Mouse (Mus musculus) liver (tissue): ENCODE measurements around the gene Mcm3ap.

Experiments
- DNase-seq: peaks from one replicate; pipeline ENCODE4 v3.0.0-alpha.2; 2020; ENCODE audit warnings: mixed read lengths

Mcm3ap gene

GRCm38 (mm10) chr10:76468203-76469162, at the start of gene Mcm3ap, which contains the start of gene Ybey:
TSS of gene Mcm3ap (plus strand) at chr10:76468927.
TSS of gene Ybey (minus strand) at chr10:76469114.
- peak; percentile 90 for DNase-seq

DNA sequence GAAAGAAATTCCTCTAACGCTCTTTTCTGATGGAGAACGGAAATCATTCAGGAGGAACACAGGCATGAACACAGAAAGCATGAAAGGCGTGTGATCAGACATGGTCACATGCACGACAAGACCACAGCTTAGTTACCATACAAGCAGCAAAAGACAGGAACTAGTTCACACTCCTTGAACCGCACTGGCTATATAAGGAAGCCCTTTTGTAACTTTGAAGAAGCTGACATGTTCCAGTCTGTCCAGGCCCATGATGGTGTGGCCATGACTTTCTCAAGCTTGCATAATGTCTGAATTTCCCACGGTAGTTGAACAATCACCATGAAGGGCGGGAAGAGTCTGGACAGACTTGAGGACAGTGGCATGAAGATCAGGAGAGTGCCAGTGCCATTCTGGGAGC, 43.1 kb upstream of the Mcm3ap start:
- no peak for DNase-seq

DNA sequence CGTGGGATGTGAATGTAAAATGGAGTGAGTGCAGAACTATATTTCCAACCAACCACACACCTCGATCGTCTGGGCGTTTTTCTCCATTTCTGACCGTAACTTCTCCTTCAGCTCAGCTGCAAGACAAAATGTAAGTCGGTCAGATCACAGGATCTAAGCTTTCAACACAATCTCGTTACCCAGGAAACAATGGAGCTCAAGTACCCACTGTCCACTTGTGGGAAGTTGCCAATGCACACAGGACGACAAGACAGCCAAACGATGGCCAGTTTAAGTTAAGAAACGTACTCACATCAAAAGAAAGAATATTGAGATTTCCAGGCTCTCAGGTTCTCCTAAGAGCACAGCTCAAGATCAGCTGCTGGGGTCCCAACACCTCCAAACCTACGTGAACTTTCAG, 34.8 kb upstream of the Mcm3ap start:
- no peak for DNase-seq

DNA sequence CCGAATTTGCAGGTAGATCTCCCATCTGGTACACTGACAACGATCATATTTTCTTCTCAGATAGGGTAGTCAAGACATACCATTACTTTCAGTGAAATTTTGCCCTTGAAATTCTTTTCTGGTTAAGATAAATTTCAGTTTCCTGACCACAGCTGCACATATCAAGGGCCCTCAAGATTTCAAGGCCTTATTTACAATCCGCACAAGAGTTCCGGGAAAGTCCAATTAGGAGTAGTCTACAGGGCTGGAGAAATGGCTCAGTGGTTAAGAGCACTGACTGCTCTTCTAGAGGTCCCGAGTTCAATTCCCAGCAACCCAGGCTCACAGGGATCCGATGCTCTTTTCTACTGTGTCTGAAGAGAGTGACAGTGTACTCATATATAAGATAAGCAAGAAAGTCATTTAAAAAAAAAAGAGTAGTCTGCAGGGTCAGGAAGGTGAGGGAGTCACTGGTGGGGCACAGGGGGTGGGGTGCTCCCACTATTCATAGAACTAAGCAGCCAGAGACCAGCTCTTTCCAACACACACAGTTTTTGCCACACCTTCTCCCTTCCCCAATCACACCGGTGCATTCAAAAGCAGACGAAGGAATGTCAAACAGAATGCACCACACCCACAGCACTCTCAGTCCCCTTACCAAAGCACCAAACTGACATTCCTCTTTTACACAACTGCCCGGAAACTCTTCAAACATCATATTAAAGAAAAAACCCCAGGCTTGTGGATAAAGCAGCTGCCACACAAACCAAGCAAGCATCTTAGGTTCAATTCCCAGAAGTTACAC, 29.4 kb upstream of the Mcm3ap start:
- no peak for DNase-seq

DNA sequence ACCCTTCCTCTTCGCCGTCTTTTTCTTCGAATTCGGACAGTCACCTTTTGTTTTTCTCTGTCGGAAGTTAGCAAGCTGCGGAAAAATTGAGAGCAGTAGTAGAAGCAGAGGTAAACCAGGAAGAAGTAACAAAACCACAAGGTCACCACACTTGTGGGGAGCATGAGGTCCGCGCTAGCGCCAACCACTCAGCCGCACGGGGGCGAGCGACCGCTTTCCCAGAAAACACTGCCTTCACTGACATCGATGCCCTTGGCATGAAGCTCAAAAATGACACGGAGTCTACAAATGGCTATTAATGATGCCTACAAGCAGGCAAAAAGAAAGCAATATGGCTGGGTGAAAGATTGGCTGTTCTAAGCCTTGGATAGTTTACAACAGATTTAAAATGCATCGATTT, 28.4 kb upstream of the Mcm3ap start, which contains the start of gene AC141477.1:
TSS of gene AC141477.1 (minus strand) at position 164 of the 400 bp plus-strand sequence.
- no peak for DNase-seq

GRCm38 (mm10) chr10:76442178-76443088, 26.3 kb upstream of the Mcm3ap start, which contains the start of gene Pcnt:
TSS of gene Pcnt (minus strand) at chr10:76442786.
- DNase-seq: peak; percentile 98

- peak; percentile 47 for DNase-seq
These were observed 22.6 kb upstream of the Mcm3ap start for GRCm38 (mm10) chr10:76445996-76446681.

- DNase-seq: no peak
These were observed 21.1 kb upstream of the Mcm3ap start for GRCm38 (mm10) chr10:76447406-76448229.

- no peak for DNase-seq
These were observed 19.9 kb upstream of the Mcm3ap start, which contains the start of gene 2610028H24Rik for GRCm38 (mm10) chr10:76448851-76449250. TSS of gene 2610028H24Rik (plus strand) at chr10:76449081.

DNA sequence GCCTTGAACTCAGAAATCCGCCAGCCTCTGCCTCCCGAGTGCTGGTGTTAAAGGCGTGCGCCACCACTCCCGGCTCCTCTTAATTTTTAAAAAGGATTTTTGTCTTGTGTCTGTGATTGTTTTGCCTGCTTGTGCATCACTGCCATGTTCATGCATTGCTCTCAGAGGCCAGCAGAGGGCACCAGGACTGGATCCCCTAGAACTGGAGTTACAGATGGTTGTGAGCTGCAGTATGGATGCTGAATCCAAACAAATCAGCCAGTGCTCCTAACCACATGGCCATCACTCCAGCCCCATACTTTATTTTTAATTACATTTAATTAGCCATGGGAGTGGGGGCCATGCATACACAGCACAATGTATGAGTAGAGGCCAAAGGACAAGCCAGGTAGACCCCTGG, 13.4 kb upstream of the Mcm3ap start:
- DNase-seq: peak; percentile 39

DNA sequence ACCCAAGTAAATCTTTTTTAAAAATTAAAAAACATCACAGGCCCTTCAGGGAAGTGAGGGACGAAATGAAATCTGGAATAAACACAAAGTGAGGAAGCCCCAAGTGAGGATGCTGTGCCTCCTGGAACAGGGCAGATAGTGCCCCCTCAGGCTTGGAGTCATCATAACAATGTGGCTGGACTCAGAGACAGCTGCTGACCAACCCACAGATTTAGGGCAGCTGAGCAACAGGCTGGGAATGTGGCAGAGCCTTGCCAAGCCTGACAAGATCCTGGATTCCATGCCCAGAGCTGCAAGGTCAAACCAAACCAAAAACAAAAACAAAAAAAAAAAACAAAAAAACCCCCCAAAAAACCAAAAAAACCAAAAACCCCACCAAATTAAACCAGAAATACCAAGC, 7.5 kb upstream of the Mcm3ap start:
- DNase-seq: no peak

- no peak for DNase-seq
These were observed 6.4 kb upstream of the Mcm3ap start for GRCm38 (mm10) chr10:76462312-76462711.

- DNase-seq: no peak
These were observed 6.0 kb upstream of the Mcm3ap start for GRCm38 (mm10) chr10:76462721-76463120.

GRCm38 (mm10) chr10:76473759-76474158, 5.0 kb downstream of the Mcm3ap start:
- DNase-seq: no peak

GRCm38 (mm10) chr10:76480851-76481250, 12.1 kb downstream of the Mcm3ap start:
- DNase-seq: no peak

- no peak for DNase-seq
These were observed 12.8 kb downstream of the Mcm3ap start for GRCm38 (mm10) chr10:76481480-76481879.

DNA sequence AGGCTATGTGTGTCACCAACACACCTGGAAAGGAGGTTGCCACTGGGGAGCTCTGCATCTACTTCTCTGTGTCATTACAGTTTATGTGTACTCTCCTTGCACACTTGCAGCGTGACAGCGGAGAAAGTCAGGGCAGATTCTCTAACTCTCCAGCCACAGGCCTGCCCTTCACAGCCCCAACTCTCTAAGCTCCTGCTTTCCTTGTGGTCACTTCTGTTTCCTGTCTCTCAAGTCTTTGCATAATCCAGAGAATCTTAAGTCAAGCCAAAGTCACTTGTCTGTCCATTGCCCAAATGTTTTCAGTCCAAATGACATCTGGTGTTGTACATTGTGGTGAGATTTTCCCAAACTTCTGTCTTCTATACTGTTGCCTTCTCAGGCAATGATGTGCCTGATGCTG, 17.6 kb downstream of the Mcm3ap start:
- DNase-seq: no peak

GRCm38 (mm10) chr10:76488265-76488664, 19.5 kb downstream of the Mcm3ap start:
- DNase-seq: peak; percentile 33

- no peak for DNase-seq
These were observed 20.5 kb downstream of the Mcm3ap start for GRCm38 (mm10) chr10:76489205-76489604.

GRCm38 (mm10) chr10:76493527-76493926, 24.8 kb downstream of the Mcm3ap start:
- DNase-seq: peak; percentile 26

DNA sequence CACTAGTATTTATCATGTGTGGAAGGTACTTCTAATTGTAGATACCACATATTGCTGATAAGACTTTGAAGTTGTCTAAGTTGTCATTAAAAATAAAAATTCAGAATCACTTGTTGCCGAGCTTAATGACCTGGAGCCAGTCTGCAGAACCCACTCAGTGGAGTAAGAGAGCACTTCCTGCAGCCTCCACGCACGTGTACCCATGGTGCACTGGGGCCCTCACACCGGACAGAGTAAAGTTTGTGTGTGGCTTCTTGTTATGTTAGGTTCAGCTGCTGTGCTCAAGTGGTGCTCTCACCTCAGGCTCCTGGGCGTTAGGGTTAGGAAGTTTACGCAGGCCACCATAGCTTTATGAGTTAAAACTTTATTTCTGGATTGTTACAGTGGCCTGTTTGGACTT, 26.8 kb downstream of the Mcm3ap start:
- DNase-seq: no peak
